Mouse (Mus musculus): ENCODE results near the gene Vmn1r32. TPM values are rescaled to one million over a fixed set of nuclear protein-coding genes. Genes with fewer than 3 reads are reported as not detected.

Gene Vmn1r32
- polyA plus RNA-seq, 1 experiment from 2014 or later: not detected

DNA sequence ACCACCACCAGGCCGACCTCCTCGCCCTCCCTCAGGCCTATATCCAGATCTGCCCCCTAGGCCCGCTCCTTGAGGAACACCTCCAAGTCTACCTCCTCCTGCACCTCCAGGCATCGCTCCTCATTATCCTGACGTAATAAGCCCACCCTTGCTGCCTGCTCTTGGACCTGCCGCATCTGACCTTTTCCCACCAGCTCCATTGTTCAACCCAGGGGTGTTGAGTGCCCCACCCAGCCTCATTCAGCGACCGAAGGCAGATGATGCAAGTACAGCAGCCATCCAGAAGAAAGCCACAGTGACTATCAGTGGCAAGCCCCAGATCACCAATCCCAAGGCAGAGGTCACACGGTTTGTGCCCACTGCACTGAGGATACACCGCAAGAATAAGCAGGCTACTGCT, 31.5 kb downstream of the Vmn1r32 start:
- Histone ChIP-seq H3K9me3 (replicated peaks; ENCODE audit: low read length) (no peaks in the 10 kb centered on the region), H3K27ac (no peak overlapping the region), H3K27me3 (ENCODE audit: insufficient read depth, low read length) (no peaks in the 10 kb centered on the region), H3K36me3 (ENCODE audit: insufficient read depth, low read length) (no peaks in the 10 kb centered on the region), H3K4me1 (replicated peaks; ENCODE audit: insufficient read depth, low read length) (no peaks in the 10 kb centered on the region), H3K9ac (ENCODE audit: low read depth, low read length) (no peak overlapping the region), H3K4me3 (replicated peaks; ENCODE audit: low read depth, low read length) (no peak overlapping the region), H3K4me2 (ENCODE audit: low read length) (no peak overlapping the region)
- 96% methylated on average over 10 of the region's 10 CpGs for WGBS
- TF ChIP-seq CTCF (IDR thresholded peaks at IDR 0.05; ENCODE audit: low read depth): no peak
- DNase-seq (ENCODE audit: low spot score) (no peak), ATAC-seq (replicated peaks; ENCODE audit: low FRiP score, low read depth) (no peak)

- no peaks in the 10 kb centered on the region for H3K9me3 ChIP-seq (replicated peaks; ENCODE audit: low read length)
- no peak overlapping the region for H3K4me3 ChIP-seq (replicated peaks; ENCODE audit: low read depth, low read length)
- H3K27ac ChIP-seq: no peak overlapping the region
- WGBS: 97% methylated on average over 5 of the region's 5 CpGs
- ATAC-seq (replicated peaks; ENCODE audit: low FRiP score, low read depth): no peak
- TF ChIP-seq CTCF (IDR thresholded peaks at IDR 0.05; ENCODE audit: low read depth): no peak
- DNase-seq (ENCODE audit: low spot score): no peak
- H3K9ac ChIP-seq (ENCODE audit: low read depth, low read length): no peak overlapping the region
- H3K4me2 ChIP-seq (ENCODE audit: low read length): no peak overlapping the region
- H3K36me3 ChIP-seq (ENCODE audit: insufficient read depth, low read length): no peaks in the 10 kb centered on the region
- H3K27me3 ChIP-seq (ENCODE audit: insufficient read depth, low read length): no peaks in the 10 kb centered on the region
- H3K4me1 ChIP-seq (replicated peaks; ENCODE audit: insufficient read depth, low read length): no peaks in the 10 kb centered on the region
These were observed 43.5 kb downstream of the Vmn1r32 start for GRCm38 (mm10) chr6:66516368-66516767.

Other genes with a start within 250 kb of the Vmn1r32 start
- 68.9 and 69.7 TPM in 2 replicates for gene Mad2l1, start 24.7 kb downstream of the Vmn1r32 start, polyA plus RNA-seq (2015; fragmentation: Nextera tagmentation; extraction: Ambion mirVana)
- not detected in 2 replicates for gene Vmn1r33, start 58.2 kb upstream of the Vmn1r32 start, polyA plus RNA-seq (2015; fragmentation: Nextera tagmentation; extraction: Ambion mirVana)
- not detected in 2 replicates for gene Vmn1r34, start 83.8 kb upstream of the Vmn1r32 start, polyA plus RNA-seq (2015; fragmentation: Nextera tagmentation; extraction: Ambion mirVana)
- gene Vmn1r35, start 125.8 kb upstream of the Vmn1r32 start, polyA plus RNA-seq (2015; fragmentation: Nextera tagmentation; extraction: Ambion mirVana): not detected in 2 replicates
- not detected in 2 replicates for gene Vmn1r36, start 159.1 kb upstream of the Vmn1r32 start, polyA plus RNA-seq (2015; fragmentation: Nextera tagmentation; extraction: Ambion mirVana)
- gene Vmn1r37, start 169.3 kb upstream of the Vmn1r32 start, polyA plus RNA-seq (2015; fragmentation: Nextera tagmentation; extraction: Ambion mirVana): not detected in 2 replicates
- not detected in 2 replicates for gene Vmn1r38, start 222.5 kb upstream of the Vmn1r32 start, polyA plus RNA-seq (2015; fragmentation: Nextera tagmentation; extraction: Ambion mirVana)